Mouse (Mus musculus): Measurements from ENCODE around the gene Tbc1d10c. TPM values are rescaled to one million over a fixed set of nuclear protein-coding genes. Genes with fewer than 3 reads are reported as not detected.
A peak's percentile ranks its signal among the peaks of the same experiment; 100 is the strongest.

The Tbc1d10c gene
- 1 to 10 TPM; 1.5 to 1.9 TPM for total RNA-seq (2021)

DNA sequence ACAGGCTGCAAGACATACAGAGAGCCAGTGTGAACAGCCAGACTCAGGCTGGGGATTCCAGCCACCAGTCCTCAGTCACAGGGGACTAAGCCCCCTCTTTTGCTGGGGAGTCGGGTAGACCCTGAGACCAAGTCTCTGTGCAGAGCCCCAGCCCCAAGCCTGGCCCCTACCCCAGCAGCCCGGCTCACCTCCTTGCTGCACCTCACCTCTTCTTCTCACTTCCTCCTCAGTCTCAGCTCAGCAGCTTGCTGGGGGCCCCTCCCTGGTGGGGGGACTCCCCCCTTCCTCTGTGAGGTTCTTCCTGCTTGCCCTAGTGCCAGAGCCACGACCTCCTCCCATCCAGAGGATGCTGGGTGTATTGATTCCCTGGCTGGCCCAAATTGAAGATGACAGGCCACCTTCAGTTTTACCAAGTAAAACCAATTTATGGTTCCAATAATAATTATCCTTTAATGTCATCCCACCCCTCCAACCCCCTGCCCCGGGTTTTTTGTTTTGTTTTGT, at the start of gene Tbc1d10c:
TSS of gene Tbc1d10c (minus strand) at position 454 of the 504 bp plus-strand sequence.
- intact Hi-C loops (cut with DNase I): loop anchor here (5.0 kb wide), 1 partner anchor 64 kb away; the partner anchor contains the start of gene Aip
- no peak for DNase-seq (ENCODE audit: low spot score in 2 of 2)

GRCm38 (mm10) chr19:4240247-4240668, 49.2 kb upstream of the Tbc1d10c start:
- intact Hi-C loops (cut with DNase I): no loop called here
- DNase-seq (ENCODE audit: low spot score in 2 of 2): no peak

DNA sequence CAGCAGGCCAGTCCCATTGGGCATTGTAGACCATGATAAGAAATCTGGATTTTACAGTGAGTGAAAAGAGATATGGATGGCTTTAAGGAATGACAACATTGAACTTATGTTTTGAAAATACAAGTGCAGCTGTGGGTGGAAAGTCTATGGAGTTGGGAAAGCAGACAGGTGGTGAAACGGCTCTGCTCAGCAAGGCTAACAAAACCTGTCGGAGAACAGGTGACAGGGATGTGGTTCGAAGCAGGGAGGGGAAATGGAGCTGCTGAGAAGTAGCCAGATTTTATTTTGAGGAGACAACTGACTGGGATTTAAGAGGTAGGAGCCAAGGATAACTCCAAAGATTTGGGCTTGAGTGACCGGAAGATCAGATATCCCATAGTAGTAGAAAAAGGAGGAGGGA, 43.5 kb upstream of the Tbc1d10c start:
- intact Hi-C loops (cut with DNase I): loop anchor here (5.0 kb wide), 1 partner anchor 107 kb away; the partner anchor contains the start of gene Aip
- no peak for DNase-seq (ENCODE audit: low spot score in 2 of 2)

GRCm38 (mm10) chr19:4232651-4233050, 41.6 kb upstream of the Tbc1d10c start:
- no peak for DNase-seq (ENCODE audit: low spot score in 2 of 2)
- intact Hi-C loops (cut with DNase I): loop anchor here (5.0 kb wide), 1 partner anchor 105 kb away; the partner anchor contains the start of gene Aip

- no peak for DNase-seq (ENCODE audit: low spot score in 2 of 2)
- intact Hi-C loops (cut with DNase I): loop anchor here (5.0 kb wide), 1 partner anchor 105 kb away; the partner anchor contains the start of gene Aip
Observed at GRCm38 (mm10) chr19:4232186-4232572, 41.1 kb upstream of the Tbc1d10c start.

GRCm38 (mm10) chr19:4231253-4232185, 40.4 kb upstream of the Tbc1d10c start, which contains the start of gene Pold4:
Pold4 (plus strand) TSS chr19:4231899.
- peak; percentile 94 to 96 for DNase-seq (ENCODE audit: low spot score in 2 of 2)
- intact Hi-C loops (cut with DNase I): loop anchor here (1.0 to 5.0 kb wide), 3 partner anchors 62 to 131 kb away; partner anchors contain the start of gene Aip

GRCm38 (mm10) chr19:4230415-4230814, 39.3 kb upstream of the Tbc1d10c start:
- no peak for DNase-seq (ENCODE audit: low spot score in 2 of 2)
- intact Hi-C loops (cut with DNase I): loop anchor here (2.0 to 5.0 kb wide), 2 partner anchors 103 to 130 kb away; partner anchors contain the start of gene Aip

DNA sequence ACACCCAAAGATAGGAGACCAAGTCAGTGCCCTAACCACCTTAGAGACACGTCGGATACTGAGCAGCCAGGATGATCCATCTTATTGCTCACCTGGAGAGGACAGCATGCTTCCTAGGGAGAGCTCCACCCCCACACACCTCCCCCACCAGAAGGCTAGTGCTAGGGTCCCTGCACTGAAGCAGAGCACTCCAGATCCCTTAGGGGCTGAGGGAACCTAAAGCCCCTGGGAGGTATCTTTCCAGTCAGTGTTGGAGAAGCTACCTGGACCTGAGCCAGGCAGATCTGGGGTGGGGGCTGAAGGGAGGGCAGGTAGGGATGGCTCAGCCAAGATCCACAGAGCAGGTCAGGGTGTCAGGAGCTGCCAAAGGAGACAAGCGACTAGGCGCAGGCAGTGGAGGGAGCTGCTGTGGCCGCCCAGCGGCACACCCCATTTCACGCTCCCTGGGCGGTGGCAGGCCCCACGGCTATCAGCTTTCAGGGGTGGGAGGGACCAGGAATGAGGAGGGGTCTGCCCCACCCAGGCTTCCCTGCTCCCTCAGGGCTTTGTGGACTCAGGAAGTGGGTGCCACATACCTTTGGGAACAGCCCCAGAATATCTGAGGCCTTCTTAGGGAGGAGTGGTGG, 38.5 kb upstream of the Tbc1d10c start:
- no peak for DNase-seq (ENCODE audit: low spot score in 2 of 2)
- intact Hi-C loops (cut with DNase I): loop anchor here (2.0 to 10.0 kb wide), 4 partner anchors 23 to 215 kb away; partner anchors contain the start of genes Aip and Ndufv1

DNA sequence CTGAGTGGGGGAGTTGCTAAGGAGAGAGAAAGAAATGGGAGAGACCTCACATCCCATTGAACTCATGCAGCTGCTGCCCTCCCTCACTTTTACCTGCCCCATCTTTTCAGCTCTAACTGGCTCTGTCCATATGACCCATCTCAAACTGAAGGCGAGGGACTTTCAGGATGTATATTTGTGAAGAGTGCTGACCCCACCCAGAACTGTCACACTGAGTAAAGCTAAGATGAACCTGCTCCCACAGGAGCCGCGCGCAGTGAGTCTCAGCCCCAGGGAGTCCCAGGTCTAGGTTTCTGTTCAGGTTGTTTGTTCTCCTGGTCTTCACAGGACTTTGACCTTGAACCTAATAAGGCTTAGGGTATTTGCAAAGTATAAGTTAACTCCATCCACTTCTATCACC, 37.8 kb upstream of the Tbc1d10c start:
- intact Hi-C loops (cut with DNase I): loop anchor here (2.0 to 10.0 kb wide), 2 partner anchors 22 to 214 kb away; partner anchors contain the start of gene Ndufv1
- no peak for DNase-seq (ENCODE audit: low spot score in 2 of 2)

DNA sequence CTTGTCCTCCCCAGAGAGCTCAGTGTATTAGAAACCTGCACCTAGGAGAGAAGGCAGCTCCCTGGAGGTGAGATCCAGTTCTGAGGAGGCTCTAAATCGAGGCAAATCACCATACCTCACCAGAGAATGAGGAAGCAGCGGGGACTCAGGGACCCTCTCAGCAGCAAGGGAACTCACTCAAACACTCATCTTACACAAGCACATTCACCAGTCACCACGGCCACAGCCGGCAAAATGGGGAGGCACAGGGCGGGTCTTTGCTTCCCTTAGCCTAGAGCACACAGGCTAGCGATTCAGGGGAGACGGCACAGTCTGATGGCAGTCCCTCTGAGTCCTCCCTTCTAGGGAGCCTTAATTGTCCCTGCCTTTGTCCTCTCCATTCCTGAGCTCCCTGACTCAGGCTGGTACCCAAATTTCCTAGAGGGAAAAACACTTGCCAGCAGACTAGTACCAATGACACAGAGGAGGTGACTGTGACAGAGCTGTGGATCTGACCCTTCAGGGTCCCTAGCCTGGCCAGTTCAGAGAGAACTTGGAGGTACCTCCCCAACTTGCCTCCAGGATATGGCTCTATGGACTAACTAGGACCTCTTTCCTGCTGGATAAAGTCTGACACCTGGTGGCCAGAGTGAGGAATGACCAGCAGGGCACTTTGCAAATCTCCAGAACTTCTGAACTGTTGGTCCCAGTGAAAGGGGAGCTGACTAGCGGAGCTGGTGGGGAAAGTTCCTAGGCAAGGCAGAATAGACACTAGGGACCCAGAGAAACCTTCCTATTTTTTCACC, 37.0 kb upstream of the Tbc1d10c start:
- peak; percentile 63 to 65 for DNase-seq (ENCODE audit: low spot score in 2 of 2)
- intact Hi-C loops (cut with DNase I): loop anchor here (2.0 to 10.0 kb wide), 2 partner anchors 21 to 213 kb away; partner anchors contain the start of gene Ndufv1

- intact Hi-C loops (cut with DNase I): loop anchor here (10.0 kb wide), 1 partner anchor 213 kb away; the partner anchor contains the start of gene Ndufv1
Observed at GRCm38 (mm10) chr19:4227446-4227845, 36.4 kb upstream of the Tbc1d10c start.

GRCm38 (mm10) chr19:4226779-4227178, 35.7 kb upstream of the Tbc1d10c start:
- intact Hi-C loops (cut with DNase I): loop anchor here (10.0 kb wide), 1 partner anchor 212 kb away; the partner anchor contains the start of gene Ndufv1
- DNase-seq (ENCODE audit: low spot score in 2 of 2): no peak

More at GRCm38 (mm10) chr19:4227446-4227845, 36.4 kb upstream of the Tbc1d10c start:
- no peak for DNase-seq (ENCODE audit: low spot score in 2 of 2)

DNA sequence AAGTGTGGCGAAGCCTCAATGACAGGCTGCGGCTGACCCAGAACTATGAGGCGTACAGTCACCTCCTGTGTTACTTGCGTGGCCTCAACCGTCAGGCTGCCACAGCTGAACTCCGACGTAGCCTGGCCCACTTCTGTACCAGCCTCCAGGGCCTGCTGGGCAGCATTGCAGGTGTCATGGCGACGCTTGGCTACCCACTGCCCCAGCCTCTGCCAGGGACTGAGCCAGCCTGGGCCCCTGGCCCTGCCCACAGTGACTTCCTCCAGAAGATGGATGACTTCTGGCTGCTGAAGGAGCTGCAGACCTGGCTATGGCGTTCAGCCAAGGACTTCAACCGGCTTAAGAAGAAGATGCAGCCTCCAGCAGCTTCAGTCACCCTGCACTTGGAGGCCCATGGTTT, 31.1 kb upstream of the Tbc1d10c start:
- DNase-seq (ENCODE audit: low spot score in 2 of 2): no peak
- intact Hi-C loops (cut with DNase I): loop anchor here (10.0 kb wide), 1 partner anchor 207 kb away; the partner anchor contains the start of gene Ndufv1

GRCm38 (mm10) chr19:4220957-4221743, 30.1 kb upstream of the Tbc1d10c start:
- intact Hi-C loops (cut with DNase I): loop anchor here (10.0 kb wide), 1 partner anchor 206 kb away; the partner anchor contains the start of gene Ndufv1
- DNase-seq (ENCODE audit: low spot score in 2 of 2): no peak

GRCm38 (mm10) chr19:4220416-4220815, 29.3 kb upstream of the Tbc1d10c start:
- intact Hi-C loops (cut with DNase I): loop anchor here (10.0 kb wide), 1 partner anchor 206 kb away; the partner anchor contains the start of gene Ndufv1
- no peak for DNase-seq (ENCODE audit: low spot score in 2 of 2)

GRCm38 (mm10) chr19:4219943-4220342, 28.9 kb upstream of the Tbc1d10c start:
- intact Hi-C loops (cut with DNase I): loop anchor here (10.0 kb wide), 1 partner anchor 205 kb away; the partner anchor contains the start of gene Ndufv1
- DNase-seq (ENCODE audit: low spot score in 2 of 2): no peak

DNA sequence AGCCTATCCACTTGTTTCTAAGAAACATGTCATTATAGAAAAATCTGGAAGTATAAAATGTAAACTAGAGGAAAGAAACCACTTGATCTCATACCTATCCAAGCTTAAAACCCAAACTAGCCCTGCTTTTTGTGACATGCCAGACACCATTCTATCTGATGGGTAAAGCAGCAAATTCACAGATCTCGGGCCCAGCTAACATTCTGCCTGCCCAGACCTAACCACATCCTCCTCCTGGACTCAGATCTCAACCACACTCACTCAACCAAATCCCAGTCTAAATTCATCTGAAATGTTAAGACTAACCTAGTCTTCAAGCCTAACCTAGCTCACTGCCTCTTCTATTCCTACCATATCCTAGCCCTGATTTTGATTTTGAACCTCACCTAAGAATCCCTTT, 27.7 kb upstream of the Tbc1d10c start:
- intact Hi-C loops (cut with DNase I): no loop called here
- DNase-seq (ENCODE audit: low spot score in 2 of 2): no peak

- no peak for DNase-seq (ENCODE audit: low spot score in 2 of 2)
- intact Hi-C loops (cut with DNase I): no loop called here
Observed at GRCm38 (mm10) chr19:4218293-4218692, 27.2 kb upstream of the Tbc1d10c start.

Measured in left cerebral cortex, postnatal 36 days (tissue).